Mouse (Mus musculus) thymus, adult 2 months (tissue): ENCODE data around the gene Cant1. TPM values are rescaled to one million over a fixed set of nuclear protein-coding genes. Genes with fewer than 3 reads are reported as not detected.

Experiments used
- DNase-seq: peaks from one replicate; pipeline ENCODE4 v3.0.0; 2021
- H3K27ac ChIP-seq: fragments of 200-500 bp; 2 replicates; pipeline ENCODE4 v1.5.1; 2012; ENCODE audit warnings: low read length, control low read depth; ENCODE audit not compliant: control insufficient read depth, insufficient read depth
- H3K27me3 ChIP-seq: fragments of 200-500 bp; 2 replicates; pipeline ENCODE4 v1.6.1; 2012; ENCODE audit warnings: mild to moderate bottlenecking, low read length, moderate library complexity, mixed read lengths; ENCODE audit not compliant: control insufficient read depth, insufficient read depth
- H3K36me3 ChIP-seq: fragments of 200-500 bp; 2 replicates; pipeline ENCODE4 v1.6.1; 2012; ENCODE audit warnings: mild to moderate bottlenecking, low read length, moderate library complexity; ENCODE audit not compliant: control insufficient read depth, insufficient read depth
- H3K4me1 ChIP-seq: fragments of 200-500 bp; replicated peaks from 2 replicates; pipeline ENCODE4 v1.6.1; 2012; ENCODE audit warnings: low read length; ENCODE audit not compliant: control insufficient read depth, insufficient read depth
- H3K4me3 ChIP-seq: fragments of 200-500 bp; 2 replicates; pipeline ENCODE4 v1.5.1; 2012; ENCODE audit warnings: mild to moderate bottlenecking, low read length, control low read depth, moderate library complexity; ENCODE audit not compliant: control insufficient read depth, insufficient read depth
- CTCF ChIP-seq: fragments of 200-500 bp; IDR thresholded peaks from 2 replicates; pipeline ENCODE4 v1.5.1; 2012; ENCODE audit warnings: mild to moderate bottlenecking, control low read depth, low read length, moderate library complexity, borderline replicate concordance; ENCODE audit not compliant: control insufficient read depth, poor library complexity, insufficient read depth; ENCODE audit errors: extremely low read depth
- POLR2A ChIP-seq: fragments of 200-500 bp; IDR thresholded peaks from 2 replicates; pipeline ENCODE4 v1.6.1; 2012; ENCODE audit warnings: mild to moderate bottlenecking, low read length, control low read depth, moderate library complexity; ENCODE audit not compliant: control insufficient read depth, poor library complexity, insufficient read depth; ENCODE audit errors: extremely low read depth
- WGBS: fragments of 180-500 bp; shearing (Covaris S2); methylation state at CpG from one replicate; pipeline ENCODE4 v1.1.7; 2018; 5-methylcytosine and 5-hydroxymethylcytosine counted together
- polyA plus RNA-seq: library from polyadenylated mRNA; depleted of rRNA; stranded (reverse); fragments of >200 nt; gene quantifications from 2 replicates; pipeline ENCODE4 v1.2.3, GENCODE M21; 2012; rRNA removed

Cant1 gene
- polyA plus RNA-seq, 1 experiment, result 100 TPM

GRCm38 (mm10) chr11:118362501-118362900 is 56.4 kb downstream of the Cant1 start:
- no peak for DNase-seq
- no peak overlapping the region for H3K27ac ChIP-seq
- TF ChIP-seq POLR2A, result no peak
- no peak for TF ChIP-seq CTCF
- 86% methylated on average over 1 of the region's 1 CpGs for WGBS
- H3K27me3 ChIP-seq, result no peaks in the 10 kb centered on the region
- no peak overlapping the region for H3K4me3 ChIP-seq
- no peaks in the 10 kb centered on the region for H3K36me3 ChIP-seq
- peaks cover 14% of the 10 kb centered on the region for H3K4me1 ChIP-seq

DNA sequence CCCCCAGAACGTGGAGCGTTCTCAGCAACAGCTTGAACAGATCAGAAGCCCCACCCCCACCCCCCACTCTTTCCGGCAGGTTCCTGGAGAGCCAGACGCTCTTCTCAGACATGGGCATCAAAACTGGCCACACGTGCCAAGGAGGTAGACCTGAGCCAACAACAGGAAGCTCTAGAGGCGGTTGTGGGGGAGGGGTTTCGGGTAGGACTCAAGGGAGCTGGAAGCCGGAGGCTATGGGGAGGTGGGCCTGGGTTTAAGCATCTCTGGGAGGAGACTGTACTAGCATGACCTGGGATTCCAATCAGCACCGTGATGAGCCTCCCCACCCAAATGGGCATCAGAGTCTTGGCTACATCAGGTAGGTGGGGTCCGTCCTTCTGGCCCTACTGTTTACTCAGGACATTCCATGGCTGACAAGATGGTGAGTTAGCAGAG is 58.0 kb downstream of the Cant1 start:
- H3K27ac ChIP-seq, result no peak overlapping the region
- TF ChIP-seq CTCF (no peak), POLR2A (no peak)

DNA sequence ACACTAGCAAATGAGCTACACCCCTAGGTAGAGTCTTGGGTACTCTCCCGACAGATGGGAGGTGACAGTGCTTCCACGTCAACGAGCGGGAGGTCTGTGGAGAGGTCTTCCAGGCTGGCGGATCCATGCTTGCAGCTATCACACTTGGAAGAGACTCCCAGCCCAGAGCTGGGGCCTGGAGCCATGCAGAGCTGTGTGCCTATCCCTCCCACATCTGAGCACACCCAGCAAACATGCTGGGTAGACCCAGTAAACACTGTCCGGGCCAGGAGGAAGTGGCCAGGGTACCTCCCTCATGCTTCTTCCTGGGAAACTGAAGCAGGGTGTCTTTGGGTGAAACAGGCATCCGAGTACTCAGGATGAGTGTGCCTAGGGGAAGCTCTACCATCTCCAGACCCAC is 58.4 kb downstream of the Cant1 start:
- no peak for TF ChIP-seq CTCF
- WGBS, result 73% methylated on average over 7 of the region's 7 CpGs
- Histone ChIP-seq H3K4me3 (no peak overlapping the region), H3K27me3 (no peaks in the 10 kb centered on the region), H3K4me1 (peaks cover 19% of the 10 kb centered on the region), H3K36me3 (no peaks in the 10 kb centered on the region), H3K27ac (no peak overlapping the region)
- no peak for DNase-seq

More for the DNA sequence above, 58.0 kb downstream of the Cant1 start:
- WGBS, result 34% methylated on average over 10 of the region's 10 CpGs
- Histone ChIP-seq H3K4me3 (no peak overlapping the region), H3K4me1 (peaks cover 14% of the 10 kb centered on the region), H3K36me3 (no peaks in the 10 kb centered on the region), H3K27me3 (no peaks in the 10 kb centered on the region)
- no peak for DNase-seq

Other genes starting within 250 kb of the Cant1 start
- 66.7 and 70.0 TPM in 2 replicates for gene Cyth1, start 170.5 kb downstream of the Cant1 start, polyA plus RNA-seq
- 28.8 and 34.6 TPM in 2 replicates for gene Usp36, start 128.8 kb downstream of the Cant1 start, polyA plus RNA-seq
- 0.26 and 0.32 TPM in 2 replicates for gene Cep295nl, start 76.6 kb downstream of the Cant1 start, polyA plus RNA-seq
- gene Timp2, start 63.3 kb downstream of the Cant1 start, polyA plus RNA-seq, result 72.6 and 78.8 TPM in 2 replicates
- 450 and 565 TPM in 2 replicates for gene Lgals3bp, start 17.0 kb downstream of the Cant1 start, polyA plus RNA-seq
- gene C1qtnf1, start 9.1 kb upstream of the Cant1 start, polyA plus RNA-seq, result 8.4 and 10.6 TPM in 2 replicates
- 56.5 and 58.1 TPM in 2 replicates for gene Engase, start 57.7 kb upstream of the Cant1 start, polyA plus RNA-seq